Comparison of ENCODE assay signal across 23 mouse cellular contexts in the genomic region with DNA sequence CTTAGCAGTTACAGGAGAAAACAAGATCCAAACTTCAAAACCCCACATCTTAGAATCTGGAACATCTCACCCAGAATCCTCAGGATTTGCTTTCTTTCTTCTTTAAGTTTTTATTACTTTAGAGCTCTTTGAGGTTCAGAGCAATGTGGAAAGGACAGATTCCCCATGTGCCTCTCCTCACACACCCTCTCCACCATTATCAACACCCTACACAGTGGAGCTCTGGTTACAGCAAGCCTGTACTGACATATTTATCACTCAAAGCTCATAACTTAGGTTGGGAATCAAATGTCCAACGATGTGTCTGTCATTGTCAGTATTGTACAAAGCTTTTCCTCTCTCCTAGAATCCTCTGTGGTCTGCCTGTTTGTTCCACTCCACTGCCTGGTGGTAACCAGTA.
"Had no signal": no experiment of that assay in that cellular context is flagged by ENCODE, and none has a peak within 500 bp of the region (broad histone marks: within the 10 kb centered on the region; RNA-seq: fewer than 3 reads in every experiment).

No protein-coding gene starts in this region.

- H3K27ac ChIP-seq: limb, embryonic 12.5 days; limb, embryonic 15.5 days; lung, embryonic 15.5 days; midbrain, embryonic 12.5 days; midbrain, embryonic 15.5 days; neural tube, embryonic 13.5 days; stomach, embryonic 15.5 days had no signal

- DNase-seq: kidney, adult 18-20 months; kidney, adult 9 months; kidney, postnatal 14 days; kidney, postnatal 4 days; left cerebral cortex, postnatal 4 days; lung, adult 18-20 months; lung, postnatal 10 days; lung, postnatal 36 days; retina, postnatal 1 day; right cerebral cortex, postnatal 25 days; spleen, adult 18-20 months; thymus, adult 2 months; thymus, postnatal 14 days; thymus, postnatal 4 days had no signal

- H3K4me1 ChIP-seq: limb, embryonic 15.5 days; lung, embryonic 15.5 days; midbrain, embryonic 15.5 days; stomach, embryonic 15.5 days had no signal

- H3K4me2 ChIP-seq: limb, embryonic 12.5 days; limb, embryonic 15.5 days; lung, embryonic 15.5 days; midbrain, embryonic 12.5 days; midbrain, embryonic 15.5 days; neural tube, embryonic 13.5 days; stomach, embryonic 15.5 days had no signal

- H3K4me3 ChIP-seq: limb, embryonic 12.5 days; limb, embryonic 15.5 days; lung, embryonic 15.5 days; midbrain, embryonic 12.5 days; midbrain, embryonic 15.5 days; neural tube, embryonic 13.5 days; stomach, embryonic 15.5 days had no signal

- ATAC-seq: inflammation-experienced regulatory T-cells, adult 6 months; intestine, embryonic 16.5 days; midbrain, embryonic 15.5 days had no signal

- H3K9me3 ChIP-seq: limb, embryonic 12.5 days; limb, embryonic 15.5 days; lung, embryonic 15.5 days; midbrain, embryonic 12.5 days; midbrain, embryonic 15.5 days; neural tube, embryonic 13.5 days; stomach, embryonic 15.5 days had no signal

- H3K36me3 ChIP-seq: limb, embryonic 12.5 days; limb, embryonic 15.5 days; lung, embryonic 15.5 days; midbrain, embryonic 12.5 days; midbrain, embryonic 15.5 days; neural tube, embryonic 13.5 days; stomach, embryonic 15.5 days had no signal

- H3K9ac ChIP-seq: limb, embryonic 12.5 days; limb, embryonic 15.5 days; lung, embryonic 15.5 days; midbrain, embryonic 12.5 days; midbrain, embryonic 15.5 days; neural tube, embryonic 13.5 days; stomach, embryonic 15.5 days had no signal

- H3K27me3 ChIP-seq: limb, embryonic 12.5 days; limb, embryonic 15.5 days; lung, embryonic 15.5 days; midbrain, embryonic 12.5 days; midbrain, embryonic 15.5 days; neural tube, embryonic 13.5 days; stomach, embryonic 15.5 days had no signal
